Mouse (Mus musculus) lung, postnatal 0 days (tissue): ENCODE measurements at regions not wholly inside any gene's neighbourhood (a gene's known extent, or its start where the extent isn't known, plus 50 kb on each side); places are given as distances from the start of the nearest gene placed in this dataset.
A peak's percentile ranks its signal among the peaks of the same experiment; 100 is the strongest.

Experiments
- ATAC-seq: fragments of 200-750 bp; cut with Nextera tagmentation; 2 replicates; pipeline ENCODE4 v1.8.0; 2017; ENCODE audit warnings: moderate library complexity
- DNase-seq: peaks from one replicate; pipeline ENCODE4 v3.0.0-alpha.2; 2016; ENCODE audit warnings: low spot score
- H3K27ac ChIP-seq: fragments of 300-500 bp; sonication (generic); 2 replicates; pipeline ENCODE4 v1.5.1; 2014; ENCODE audit warnings: antibody characterized with exemption, mild to moderate bottlenecking, low read length, mixed read lengths
- H3K27me3 ChIP-seq: fragments of 300-500 bp; sonication (generic); replicated peaks from 2 replicates; pipeline ENCODE4 v1.6.1; 2014; ENCODE audit warnings: low read length, mixed read lengths; ENCODE audit not compliant: insufficient read depth
- H3K36me3 ChIP-seq: fragments of 300-500 bp; sonication (generic); 2 replicates; pipeline ENCODE4 v1.6.1; 2014; ENCODE audit warnings: low read length, mixed read lengths; ENCODE audit not compliant: insufficient read depth
- H3K4me1 ChIP-seq: fragments of 300-500 bp; sonication (generic); 2 replicates; pipeline ENCODE4 v1.6.1; 2014; ENCODE audit warnings: antibody characterized with exemption, low read depth, low read length, mixed read lengths; ENCODE audit not compliant: insufficient read depth
- H3K4me2 ChIP-seq: fragments of 300-500 bp; sonication (generic); replicated peaks from 2 replicates; pipeline ENCODE4 v1.6.1; 2014; ENCODE audit warnings: low read depth, mild to moderate bottlenecking, low read length, moderate library complexity, mixed read lengths
- H3K4me3 ChIP-seq: fragments of 300-500 bp; sonication (generic); 2 replicates; pipeline ENCODE4 v1.5.1; 2014; ENCODE audit warnings: low read depth, low read length
- H3K9ac ChIP-seq: fragments of 300-500 bp; sonication (generic); replicated peaks from 2 replicates; pipeline ENCODE4 v1.6.1; 2014; ENCODE audit warnings: low read depth, mild to moderate bottlenecking
- H3K9me3 ChIP-seq: fragments of 300-500 bp; sonication (generic); 2 replicates; pipeline ENCODE4 v1.6.1; 2016; ENCODE audit warnings: low read length, mixed read lengths
- CTCF ChIP-seq: IDR thresholded peaks from 2 replicates; pipeline ENCODE4 v1.5.1; 2016; ENCODE audit warnings: antibody characterized with exemption, mild to moderate bottlenecking
- EP300 ChIP-seq: IDR thresholded peaks from 2 replicates; pipeline ENCODE4 v1.6.1; 2016; ENCODE audit warnings: antibody characterized with exemption, mild to moderate bottlenecking, control low read depth
- WGBS: fragments of 180-500 bp; shearing (Covaris S2); extraction: QIAGEN DNeasy Blood & Tissue Kit; methylation state at CpG from one replicate; pipeline ENCODE4 v1.1.7; 2014; 5-methylcytosine and 5-hydroxymethylcytosine counted together

- no peak overlapping the region for H3K27ac ChIP-seq
- no peaks in the 10 kb centered on the region for H3K27me3 ChIP-seq
- no peak overlapping the region for H3K4me2 ChIP-seq
- H3K4me3 ChIP-seq, result no peak overlapping the region
- WGBS, result 44% methylated on average over 1 of the region's 1 CpGs
- TF ChIP-seq EP300 (no peak), CTCF (no peak)
- no peak overlapping the region for H3K9ac ChIP-seq
- no peaks in the 10 kb centered on the region for H3K4me1 ChIP-seq
- H3K9me3 ChIP-seq, result no peaks in the 10 kb centered on the region
- no peaks in the 10 kb centered on the region for H3K36me3 ChIP-seq
- DNase-seq, result no peak
- ATAC-seq, result no peak
Measured at GRCm38 (mm10) chr11:112564706-112565215, 217.3 kb upstream of the Sox9 start.

GRCm38 (mm10) chr11:112566071-112566470 is 216.0 kb upstream of the Sox9 start:
- no peak overlapping the region for H3K4me3 ChIP-seq
- WGBS, result 88% methylated on average over 3 of the region's 3 CpGs
- no peak for DNase-seq
- no peaks in the 10 kb centered on the region for H3K9me3 ChIP-seq
- no peak for TF ChIP-seq EP300
- no peak for TF ChIP-seq CTCF
- H3K27ac ChIP-seq, result no peak overlapping the region
- no peaks in the 10 kb centered on the region for H3K4me1 ChIP-seq
- no peak overlapping the region for H3K9ac ChIP-seq
- no peaks in the 10 kb centered on the region for H3K36me3 ChIP-seq
- H3K4me2 ChIP-seq, result no peak overlapping the region
- no peaks in the 10 kb centered on the region for H3K27me3 ChIP-seq
- no peak for ATAC-seq

- H3K4me1 ChIP-seq, result no peaks in the 10 kb centered on the region
- H3K36me3 ChIP-seq, result no peaks in the 10 kb centered on the region
- H3K9me3 ChIP-seq, result no peaks in the 10 kb centered on the region
- H3K9ac ChIP-seq, result no peak overlapping the region
- no peak overlapping the region for H3K27ac ChIP-seq
- ATAC-seq (no peak), DNase-seq (no peak)
- no peak overlapping the region for H3K4me2 ChIP-seq
- TF ChIP-seq CTCF (no peak), EP300 (no peak)
- no peaks in the 10 kb centered on the region for H3K27me3 ChIP-seq
- no peak overlapping the region for H3K4me3 ChIP-seq
Measured at GRCm38 (mm10) chr11:112587386-112587785, 194.6 kb upstream of the Sox9 start.

GRCm38 (mm10) chr11:112588088-112588487 is 193.9 kb upstream of the Sox9 start:
- Histone ChIP-seq H3K36me3 (no peaks in the 10 kb centered on the region), H3K27me3 (no peaks in the 10 kb centered on the region), H3K9ac (no peak overlapping the region), H3K27ac (no peak overlapping the region), H3K4me3 (no peak overlapping the region), H3K9me3 (no peaks in the 10 kb centered on the region), H3K4me2 (no peak overlapping the region), H3K4me1 (no peaks in the 10 kb centered on the region)
- no peak for DNase-seq
- WGBS, result 56% methylated on average over 11 of the region's 11 CpGs
- no peak for ATAC-seq
- TF ChIP-seq EP300, result no peak
- no peak for TF ChIP-seq CTCF

- TF ChIP-seq EP300, result no peak
- no peak for TF ChIP-seq CTCF
- Histone ChIP-seq H3K36me3 (no peaks in the 10 kb centered on the region), H3K4me2 (no peak overlapping the region), H3K9me3 (no peaks in the 10 kb centered on the region), H3K9ac (no peak overlapping the region), H3K27ac (no peak overlapping the region), H3K4me3 (no peak overlapping the region), H3K4me1 (no peaks in the 10 kb centered on the region), H3K27me3 (no peaks in the 10 kb centered on the region)
- DNase-seq (peak; percentile 63), ATAC-seq (peak; percentile 82)
- 58% methylated on average over 7 of the region's 7 CpGs for WGBS
Measured at GRCm38 (mm10) chr11:112590214-112590613, 191.8 kb upstream of the Sox9 start.

- H3K36me3 ChIP-seq, result no peaks in the 10 kb centered on the region
- no peak for TF ChIP-seq EP300
- no peak for TF ChIP-seq CTCF
- 69% methylated on average over 6 of the region's 6 CpGs for WGBS
- no peak overlapping the region for H3K27ac ChIP-seq
- no peak overlapping the region for H3K4me2 ChIP-seq
- DNase-seq, result no peak
- H3K4me3 ChIP-seq, result no peak overlapping the region
- H3K9me3 ChIP-seq, result no peaks in the 10 kb centered on the region
- no peak overlapping the region for H3K9ac ChIP-seq
- no peaks in the 10 kb centered on the region for H3K27me3 ChIP-seq
- ATAC-seq, result no peak
- no peaks in the 10 kb centered on the region for H3K4me1 ChIP-seq
Measured at GRCm38 (mm10) chr11:112592411-112593020, 189.5 kb upstream of the Sox9 start.

GRCm38 (mm10) chr11:112593821-112594220 is 188.2 kb upstream of the Sox9 start:
- Histone ChIP-seq H3K27ac (no peak overlapping the region), H3K9ac (no peak overlapping the region), H3K4me2 (no peak overlapping the region), H3K9me3 (no peaks in the 10 kb centered on the region), H3K27me3 (no peaks in the 10 kb centered on the region), H3K4me1 (no peaks in the 10 kb centered on the region), H3K36me3 (no peaks in the 10 kb centered on the region), H3K4me3 (no peak overlapping the region)
- WGBS, result 55% methylated on average over 10 of the region's 10 CpGs
- ATAC-seq (no peak), DNase-seq (no peak)
- TF ChIP-seq CTCF (no peak), EP300 (no peak)
